Mouse (Mus musculus): ENCODE results near the gene Stox2. TPM values are rescaled to one million over a fixed set of nuclear protein-coding genes. Genes with fewer than 3 reads are reported as not detected.

Gene Stox2
- polyA plus RNA-seq, 1 experiment from 2014 or later = 36.9 TPM

GRCm38 (mm10) chr8:47178785-47179184 is 267.4 kb downstream of the Stox2 start:
- H3K27ac ChIP-seq (ENCODE audit: low read depth, low read length) = no peak overlapping the region
- 54% methylated on average over 2 of the region's 2 CpGs for WGBS
- no peak overlapping the region for H3K4me2 ChIP-seq (replicated peaks; ENCODE audit: low read depth, low read length)
- ATAC-seq (ENCODE audit: low FRiP score) = 0 out of 2 replicates have a peak, but pooled peaks have one; percentile 61
- H3K27me3 ChIP-seq (ENCODE audit: control insufficient read depth, insufficient read depth, low read length) = no peaks in the 10 kb centered on the region
- no peak overlapping the region for H3K4me3 ChIP-seq (ENCODE audit: low read depth, low read length)
- peak; percentile 55 for DNase-seq (ENCODE audit: low spot score)
- H3K9me3 ChIP-seq (ENCODE audit: control insufficient read depth, low read length) = no peaks in the 10 kb centered on the region
- no peak overlapping the region for H3K9ac ChIP-seq (ENCODE audit: low read depth, low read length)
- no peaks in the 10 kb centered on the region for H3K36me3 ChIP-seq (ENCODE audit: control insufficient read depth, insufficient read depth, low read length)
- H3K4me1 ChIP-seq (replicated peaks; ENCODE audit: control insufficient read depth, insufficient read depth, low read length) = no peaks in the 10 kb centered on the region; the same call in 1 of the 2 replicates

GRCm38 (mm10) chr8:47173823-47174222 is 272.3 kb downstream of the Stox2 start:
- 74% methylated on average over 7 of the region's 7 CpGs for WGBS
- no peaks in the 10 kb centered on the region for H3K9me3 ChIP-seq (ENCODE audit: control insufficient read depth, low read length)

GRCm38 (mm10) chr8:47172848-47173247 is 273.3 kb downstream of the Stox2 start:
- H3K4me3 ChIP-seq (ENCODE audit: low read depth, low read length) = no peak overlapping the region
- H3K27me3 ChIP-seq (ENCODE audit: control insufficient read depth, insufficient read depth, low read length) = no peaks in the 10 kb centered on the region
- DNase-seq (ENCODE audit: low spot score) = no peak
- no peaks in the 10 kb centered on the region for H3K4me1 ChIP-seq (replicated peaks; ENCODE audit: control insufficient read depth, insufficient read depth, low read length)
- H3K36me3 ChIP-seq (ENCODE audit: control insufficient read depth, insufficient read depth, low read length) = no peaks in the 10 kb centered on the region
- WGBS = 85% methylated on average over 10 of the region's 10 CpGs
- H3K4me2 ChIP-seq (replicated peaks; ENCODE audit: low read depth, low read length) = no peak overlapping the region
- H3K9ac ChIP-seq (ENCODE audit: low read depth, low read length) = no peak overlapping the region
- no peaks in the 10 kb centered on the region for H3K9me3 ChIP-seq (ENCODE audit: control insufficient read depth, low read length)
- no peak overlapping the region for H3K27ac ChIP-seq (ENCODE audit: low read depth, low read length)
- ATAC-seq (ENCODE audit: low FRiP score) = no peak

More at GRCm38 (mm10) chr8:47173823-47174222, 272.3 kb downstream of the Stox2 start:
- Histone ChIP-seq H3K27me3 (ENCODE audit: control insufficient read depth, insufficient read depth, low read length) (no peaks in the 10 kb centered on the region), H3K36me3 (ENCODE audit: control insufficient read depth, insufficient read depth, low read length) (no peaks in the 10 kb centered on the region), H3K27ac (ENCODE audit: low read depth, low read length) (no peak overlapping the region), H3K4me1 (replicated peaks; ENCODE audit: control insufficient read depth, insufficient read depth, low read length) (no peaks in the 10 kb centered on the region), H3K4me3 (ENCODE audit: low read depth, low read length) (no peak overlapping the region), H3K9ac (ENCODE audit: low read depth, low read length) (no peak overlapping the region), H3K4me2 (replicated peaks; ENCODE audit: low read depth, low read length) (no peak overlapping the region)
- DNase-seq (ENCODE audit: low spot score) (no peak), ATAC-seq (ENCODE audit: low FRiP score) (no peak)

- no peaks in the 10 kb centered on the region for H3K36me3 ChIP-seq (ENCODE audit: control insufficient read depth, insufficient read depth, low read length)
- 91% methylated on average over 3 of the region's 3 CpGs for WGBS
- H3K27ac ChIP-seq (ENCODE audit: low read depth, low read length) = no peak overlapping the region
- no peaks in the 10 kb centered on the region for H3K9me3 ChIP-seq (ENCODE audit: control insufficient read depth, low read length)
- no peak for ATAC-seq (ENCODE audit: low FRiP score)
- no peaks in the 10 kb centered on the region for H3K27me3 ChIP-seq (ENCODE audit: control insufficient read depth, insufficient read depth, low read length)
- DNase-seq (ENCODE audit: low spot score) = no peak
- no peaks in the 10 kb centered on the region for H3K4me1 ChIP-seq (replicated peaks; ENCODE audit: control insufficient read depth, insufficient read depth, low read length)
- H3K9ac ChIP-seq (ENCODE audit: low read depth, low read length) = no peak overlapping the region
- H3K4me3 ChIP-seq (ENCODE audit: low read depth, low read length) = no peak overlapping the region
- no peak overlapping the region for H3K4me2 ChIP-seq (replicated peaks; ENCODE audit: low read depth, low read length)
Observed at GRCm38 (mm10) chr8:47160688-47161087, 285.5 kb downstream of the Stox2 start.

- no peaks in the 10 kb centered on the region for H3K4me1 ChIP-seq (replicated peaks; ENCODE audit: control insufficient read depth, insufficient read depth, low read length)
- H3K4me3 ChIP-seq (ENCODE audit: low read depth, low read length) = no peak overlapping the region
- H3K9me3 ChIP-seq (ENCODE audit: control insufficient read depth, low read length) = no peaks in the 10 kb centered on the region; the same call in 1 of the 2 replicates
- H3K27me3 ChIP-seq (ENCODE audit: control insufficient read depth, insufficient read depth, low read length) = no peaks in the 10 kb centered on the region
- no peak overlapping the region for H3K9ac ChIP-seq (ENCODE audit: low read depth, low read length)
- WGBS = 95% methylated on average over 2 of the region's 2 CpGs
- no peaks in the 10 kb centered on the region for H3K36me3 ChIP-seq (ENCODE audit: control insufficient read depth, insufficient read depth, low read length)
- no peak for DNase-seq (ENCODE audit: low spot score)
- no peak overlapping the region for H3K4me2 ChIP-seq (replicated peaks; ENCODE audit: low read depth, low read length)
- ATAC-seq (ENCODE audit: low FRiP score) = no peak
- H3K27ac ChIP-seq (ENCODE audit: low read depth, low read length) = no peak overlapping the region
Observed at GRCm38 (mm10) chr8:47154521-47154920, 291.6 kb downstream of the Stox2 start.

- no peak overlapping the region for H3K4me2 ChIP-seq (replicated peaks; ENCODE audit: low read depth, low read length)
- H3K27ac ChIP-seq (ENCODE audit: low read depth, low read length) = no peak overlapping the region
- H3K27me3 ChIP-seq (ENCODE audit: control insufficient read depth, insufficient read depth, low read length) = no peaks in the 10 kb centered on the region
- no peaks in the 10 kb centered on the region for H3K9me3 ChIP-seq (ENCODE audit: control insufficient read depth, low read length)
- ATAC-seq (ENCODE audit: low FRiP score) (no peak), DNase-seq (ENCODE audit: low spot score) (no peak)
- no peak overlapping the region for H3K4me3 ChIP-seq (ENCODE audit: low read depth, low read length)
- no peak overlapping the region for H3K9ac ChIP-seq (ENCODE audit: low read depth, low read length)
- H3K36me3 ChIP-seq (ENCODE audit: control insufficient read depth, insufficient read depth, low read length) = no peaks in the 10 kb centered on the region
- 93% methylated on average over 7 of the region's 9 CpGs for WGBS
- no peaks in the 10 kb centered on the region for H3K4me1 ChIP-seq (replicated peaks; ENCODE audit: control insufficient read depth, insufficient read depth, low read length)
Observed at GRCm38 (mm10) chr8:47145258-47145657, 300.9 kb downstream of the Stox2 start.

GRCm38 (mm10) chr8:47136047-47136446 is 310.1 kb downstream of the Stox2 start:
- Histone ChIP-seq H3K27ac (ENCODE audit: low read depth, low read length) (no peak overlapping the region), H3K27me3 (ENCODE audit: control insufficient read depth, insufficient read depth, low read length) (no peaks in the 10 kb centered on the region), H3K4me1 (replicated peaks; ENCODE audit: control insufficient read depth, insufficient read depth, low read length) (no peaks in the 10 kb centered on the region), H3K36me3 (ENCODE audit: control insufficient read depth, insufficient read depth, low read length) (no peaks in the 10 kb centered on the region), H3K9ac (ENCODE audit: low read depth, low read length) (no peak overlapping the region), H3K9me3 (ENCODE audit: control insufficient read depth, low read length) (no peaks in the 10 kb centered on the region), H3K4me3 (ENCODE audit: low read depth, low read length) (no peak overlapping the region), H3K4me2 (replicated peaks; ENCODE audit: low read depth, low read length) (no peak overlapping the region)
- DNase-seq (ENCODE audit: low spot score) (no peak), ATAC-seq (ENCODE audit: low FRiP score) (no peak)
- WGBS = 40% methylated on average over 5 of the region's 5 CpGs

- Histone ChIP-seq H3K9me3 (ENCODE audit: control insufficient read depth, low read length) (no peaks in the 10 kb centered on the region), H3K4me3 (ENCODE audit: low read depth, low read length) (no peak overlapping the region), H3K27me3 (ENCODE audit: control insufficient read depth, insufficient read depth, low read length) (no peaks in the 10 kb centered on the region), H3K36me3 (ENCODE audit: control insufficient read depth, insufficient read depth, low read length) (no peaks in the 10 kb centered on the region), H3K9ac (ENCODE audit: low read depth, low read length) (no peak overlapping the region), H3K27ac (ENCODE audit: low read depth, low read length) (no peak overlapping the region), H3K4me2 (replicated peaks; ENCODE audit: low read depth, low read length) (no peak overlapping the region), H3K4me1 (replicated peaks; ENCODE audit: control insufficient read depth, insufficient read depth, low read length) (no peaks in the 10 kb centered on the region)
- DNase-seq (ENCODE audit: low spot score) (peak; percentile 31), ATAC-seq (ENCODE audit: low FRiP score) (no peak)
- 19% methylated on average over 9 of the region's 9 CpGs for WGBS
Observed at GRCm38 (mm10) chr8:47135586-47135985, 310.6 kb downstream of the Stox2 start.

GRCm38 (mm10) chr8:47134736-47135135 is 311.4 kb downstream of the Stox2 start:
- H3K9ac ChIP-seq (ENCODE audit: low read depth, low read length) = no peak overlapping the region
- no peaks in the 10 kb centered on the region for H3K27me3 ChIP-seq (ENCODE audit: control insufficient read depth, insufficient read depth, low read length)
- H3K4me2 ChIP-seq (replicated peaks; ENCODE audit: low read depth, low read length) = no peak overlapping the region
- ATAC-seq (ENCODE audit: low FRiP score) (no peak), DNase-seq (ENCODE audit: low spot score) (peak; percentile 22)
- no peaks in the 10 kb centered on the region for H3K36me3 ChIP-seq (ENCODE audit: control insufficient read depth, insufficient read depth, low read length)
- H3K27ac ChIP-seq (ENCODE audit: low read depth, low read length) = no peak overlapping the region
- no peaks in the 10 kb centered on the region for H3K9me3 ChIP-seq (ENCODE audit: control insufficient read depth, low read length)
- 47% methylated on average over 11 of the region's 11 CpGs for WGBS
- no peaks in the 10 kb centered on the region for H3K4me1 ChIP-seq (replicated peaks; ENCODE audit: control insufficient read depth, insufficient read depth, low read length)
- H3K4me3 ChIP-seq (ENCODE audit: low read depth, low read length) = no peak overlapping the region

Measured in hindbrain, embryonic 11.5 days (tissue).